Mouse (Mus musculus) WW6 (cell line): ENCODE data around the gene Them7.

Experiments used
- DNase-seq: peaks from one replicate; pipeline ENCODE4 v3.0.0-alpha.2; 2013; ENCODE audit warnings: low read depth, low spot score

The Them7 gene

GRCm38 (mm10) chr2:105235380-105236115 lies 11.4 kb downstream of the Them7 start:
- DNase-seq, result no peak

DNA sequence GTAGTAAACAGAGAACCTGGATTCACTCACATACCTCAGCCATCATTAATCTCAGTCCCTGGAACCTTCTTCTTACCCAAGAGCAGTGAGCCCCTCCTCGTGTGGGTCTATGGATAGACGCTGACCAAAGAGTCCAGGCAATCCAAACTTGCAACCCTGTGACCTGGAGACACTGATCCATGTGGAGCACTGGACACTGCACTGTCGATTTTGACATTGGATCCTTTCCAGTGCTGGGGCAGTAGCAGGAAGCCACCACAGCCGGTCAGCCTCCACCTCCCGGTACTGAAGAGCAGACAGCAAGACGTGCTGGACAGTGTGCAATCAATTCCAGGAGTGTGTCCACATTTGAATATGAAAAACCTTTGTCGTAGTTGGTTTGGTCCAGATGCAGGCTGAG lies 13.3 kb downstream of the Them7 start:
- DNase-seq, result no peak

GRCm38 (mm10) chr2:105237841-105238240 lies 13.7 kb downstream of the Them7 start:
- no peak for DNase-seq

DNA sequence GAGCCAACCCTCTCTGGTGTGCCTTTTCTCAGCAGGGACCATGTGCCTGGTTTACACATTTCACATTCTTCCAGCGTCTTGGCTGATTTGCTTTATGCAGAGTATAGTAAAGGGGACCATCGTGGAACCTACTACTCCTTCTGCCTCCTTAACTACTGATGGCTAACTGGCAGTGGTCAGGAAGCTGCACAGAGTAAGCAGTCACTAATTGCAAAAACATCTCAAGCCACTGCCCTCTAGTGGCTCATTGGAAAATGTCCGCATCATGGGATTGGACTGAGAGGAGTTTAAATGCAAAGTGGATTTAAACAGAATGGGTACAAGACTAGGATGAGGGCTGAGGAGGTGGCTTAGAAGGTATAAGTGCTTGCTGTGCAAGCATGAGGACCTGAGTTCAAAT lies 14.7 kb downstream of the Them7 start:
- no peak for DNase-seq

- DNase-seq, result no peak
Observed at GRCm38 (mm10) chr2:105240631-105241030, 16.5 kb downstream of the Them7 start.

GRCm38 (mm10) chr2:105242940-105243339 lies 18.8 kb downstream of the Them7 start:
- no peak for DNase-seq

DNA sequence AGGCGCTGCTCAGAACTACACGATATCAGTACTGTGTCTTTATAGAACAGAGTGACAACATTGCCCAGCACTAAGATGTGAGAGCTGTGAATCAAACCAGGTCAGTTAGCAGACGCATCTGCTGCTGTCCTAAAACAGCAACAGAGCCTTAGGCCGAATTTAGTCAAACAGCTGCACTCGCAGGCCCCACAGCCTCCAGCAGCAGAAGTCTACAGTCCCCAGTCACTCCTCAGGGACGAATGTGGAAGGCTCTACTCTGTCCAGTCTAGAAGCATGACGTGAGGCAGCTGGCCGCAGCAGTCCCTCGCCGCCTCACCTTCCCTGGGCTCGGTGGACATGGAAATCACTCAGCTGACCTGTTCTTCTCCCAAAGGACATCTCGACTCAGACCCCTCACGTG lies 20.6 kb downstream of the Them7 start:
- DNase-seq, result no peak

GRCm38 (mm10) chr2:105251978-105252377 lies 27.9 kb downstream of the Them7 start:
- no peak for DNase-seq

DNA sequence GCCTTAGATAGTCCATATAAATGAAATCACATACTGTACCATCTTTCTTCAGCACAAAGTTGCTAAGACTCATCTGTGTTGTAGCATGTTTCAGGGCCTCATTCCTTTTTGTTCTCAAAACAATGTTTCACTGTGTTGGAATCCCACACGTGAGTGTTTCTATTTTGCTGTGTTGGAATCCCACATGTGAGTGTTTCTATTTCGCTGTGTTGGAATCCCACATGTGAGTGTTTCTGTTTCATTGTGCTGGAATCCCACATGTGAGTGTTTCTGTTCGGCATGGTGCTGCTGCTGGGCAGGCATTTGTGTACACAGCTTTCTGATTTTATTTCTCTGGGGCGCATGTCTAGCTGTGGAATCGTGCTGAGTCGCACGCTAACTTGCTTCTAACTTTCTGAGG lies 28.7 kb downstream of the Them7 start:
- DNase-seq, result no peak

GRCm38 (mm10) chr2:105255457-105255856 lies 31.3 kb downstream of the Them7 start:
- DNase-seq, result no peak

DNA sequence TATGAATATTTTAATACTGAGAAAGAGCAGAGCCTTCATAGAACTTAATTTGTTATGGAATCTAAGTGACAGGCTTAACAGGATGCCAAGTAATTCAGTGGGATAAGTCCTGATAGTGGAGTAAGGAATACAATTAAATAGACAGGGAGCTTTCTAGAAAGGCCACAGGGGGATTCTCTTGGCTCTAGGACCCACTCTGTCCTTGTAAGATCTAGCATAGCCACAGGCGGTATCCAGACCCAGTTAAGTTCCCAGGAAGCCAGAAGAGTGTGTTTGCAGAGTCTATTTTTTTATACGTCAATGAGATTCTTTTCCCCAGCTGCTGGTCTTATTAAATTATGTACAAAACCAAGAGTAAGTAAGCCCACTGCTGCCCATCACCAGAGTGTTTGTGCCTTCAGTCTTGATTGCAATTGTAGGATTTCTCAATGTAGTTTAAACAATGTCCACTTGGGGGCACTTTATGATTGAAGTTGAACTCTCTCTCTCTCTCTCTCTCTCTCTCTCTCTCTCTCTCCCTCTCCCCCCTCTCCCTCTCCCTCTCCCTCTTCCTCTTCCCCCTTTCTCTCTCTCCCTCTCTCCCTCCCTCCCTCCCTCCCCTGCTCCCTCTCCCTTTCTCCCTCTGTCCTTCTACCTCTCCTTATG lies 32.4 kb downstream of the Them7 start:
- no peak for DNase-seq

GRCm38 (mm10) chr2:105257376-105257775 lies 33.3 kb downstream of the Them7 start:
- DNase-seq, result no peak

GRCm38 (mm10) chr2:105261335-105261734 lies 37.2 kb downstream of the Them7 start:
- no peak for DNase-seq

GRCm38 (mm10) chr2:105263219-105263618 lies 39.1 kb downstream of the Them7 start:
- no peak for DNase-seq

DNA sequence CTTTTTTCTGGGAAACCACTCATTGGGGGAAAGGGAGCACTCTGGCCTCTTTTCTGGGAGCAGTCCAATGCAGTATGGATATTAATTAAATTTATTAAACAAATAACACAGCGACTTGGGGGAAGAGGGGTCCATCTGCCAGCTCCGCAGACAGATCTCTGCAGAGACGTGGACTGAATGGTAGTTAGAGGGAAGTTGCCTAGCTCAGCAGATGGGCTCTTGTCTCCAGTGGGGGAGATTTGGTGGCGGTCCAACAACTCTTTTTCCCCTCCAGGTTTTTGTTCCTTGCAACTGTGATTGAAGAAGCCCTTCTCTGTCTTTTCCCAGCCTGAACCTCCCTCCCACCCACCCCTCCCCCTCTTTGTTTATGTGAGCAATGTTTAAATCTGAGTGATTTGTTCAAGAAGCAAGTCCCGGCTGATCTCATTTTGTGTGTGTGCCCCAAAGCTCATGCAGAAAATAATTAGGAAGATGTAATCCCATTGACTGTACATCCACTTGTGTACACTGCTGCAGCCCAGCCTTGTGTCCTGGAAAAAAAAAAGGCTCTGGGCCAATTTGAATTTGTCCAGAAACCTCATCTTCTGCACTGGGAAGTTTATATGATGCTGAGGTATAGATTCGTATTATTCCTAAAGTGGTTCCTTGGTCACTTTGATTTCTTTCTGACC lies 58.4 kb downstream of the Them7 start:
- DNase-seq, result no peak

- DNase-seq, result no peak
Observed at GRCm38 (mm10) chr2:105283811-105284210, 59.7 kb downstream of the Them7 start.

DNA sequence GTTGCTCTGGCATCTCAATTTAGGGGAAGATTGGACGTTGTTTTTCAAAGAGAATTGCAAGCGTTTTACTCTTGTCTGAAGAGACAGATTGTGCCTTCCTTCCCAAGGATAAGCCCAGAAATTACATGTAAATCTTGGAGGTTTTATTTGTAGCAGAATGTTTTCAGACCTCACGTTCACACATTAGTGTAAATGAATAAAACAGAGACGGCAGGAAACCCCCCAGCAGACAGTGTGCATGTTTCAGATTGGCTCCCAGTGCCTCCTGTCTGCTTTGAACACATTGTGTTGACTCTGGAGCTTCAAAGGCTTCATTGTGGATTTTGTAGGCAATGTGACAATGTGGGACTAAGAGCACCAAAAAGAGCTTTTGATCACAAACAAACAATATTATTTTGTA lies 60.7 kb downstream of the Them7 start:
- DNase-seq, result no peak

- DNase-seq, result no peak
Observed at GRCm38 (mm10) chr2:105295823-105296222, 71.7 kb downstream of the Them7 start.

DNA sequence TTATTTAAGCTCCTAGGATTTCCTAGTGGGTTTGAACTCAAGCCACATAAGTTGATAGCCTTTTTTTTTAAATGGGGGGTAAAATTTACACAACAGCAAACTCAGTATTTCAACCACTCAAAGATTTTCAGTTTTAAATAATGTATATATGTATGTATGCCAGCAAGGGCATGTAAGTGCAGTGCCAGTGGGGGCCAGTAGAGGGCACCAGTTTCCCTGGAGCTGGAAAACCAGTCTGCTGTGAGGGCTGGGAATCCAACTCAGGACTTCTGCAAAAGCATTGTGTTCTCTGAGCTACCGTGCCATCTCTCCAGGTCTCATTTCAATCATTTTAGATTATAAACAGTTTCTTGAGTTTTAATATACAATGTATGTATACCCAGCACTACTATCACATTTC lies 74.8 kb downstream of the Them7 start:
- DNase-seq, result no peak

DNA sequence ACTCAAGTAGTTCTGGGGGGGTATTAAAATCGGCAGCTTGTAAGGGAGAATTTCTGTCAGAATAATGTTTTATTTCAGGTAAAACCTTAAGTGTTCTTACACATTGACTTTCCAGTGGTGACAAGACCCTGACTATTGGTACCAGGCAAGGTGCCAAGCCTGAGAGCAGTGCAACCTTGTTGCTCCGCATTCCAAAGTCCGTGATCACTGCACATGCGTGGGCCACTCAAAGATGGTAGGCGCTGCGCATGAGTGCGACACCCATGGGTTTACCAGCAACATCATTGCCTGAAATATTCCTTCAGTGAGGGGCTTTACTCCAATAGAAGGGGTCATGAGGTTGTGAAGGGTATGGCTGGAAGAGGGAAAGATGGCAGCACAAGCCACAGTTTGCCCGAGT lies 77.0 kb downstream of the Them7 start:
- no peak for DNase-seq

DNA sequence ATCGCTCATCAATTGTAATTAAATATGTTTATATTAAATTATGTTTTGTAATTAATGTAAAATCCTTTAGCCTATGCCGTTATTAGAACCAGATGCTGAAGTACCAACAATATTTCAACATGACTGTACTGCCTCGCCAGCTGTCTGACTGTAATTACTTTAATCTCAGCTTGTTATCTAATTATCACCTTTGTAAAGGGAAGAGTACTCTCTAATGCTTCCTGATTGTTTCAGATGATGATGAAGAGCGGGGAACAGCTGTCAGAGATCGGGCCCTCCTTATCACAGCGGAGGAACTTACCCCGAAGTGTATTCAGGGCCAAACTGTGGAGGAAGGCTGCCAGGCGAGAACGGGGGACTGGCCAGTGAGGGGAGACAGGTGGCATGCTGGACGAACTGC lies 77.4 kb downstream of the Them7 start:
- DNase-seq, result no peak

GRCm38 (mm10) chr2:105303962-105304514 lies 79.9 kb downstream of the Them7 start:
- no peak for DNase-seq

GRCm38 (mm10) chr2:105305876-105306275 lies 81.8 kb downstream of the Them7 start:
- DNase-seq, result no peak
